Mouse (Mus musculus): ENCODE measurements around the gene Notch3.

GRCm38 (mm10) chr17:32099574-32099942 is 67.1 kb downstream of the Notch3 start:
- TF ChIP-seq GATA1 (IDR thresholded peaks at IDR 0.05; ENCODE audit: low read length), result no peak
- TF ChIP-seq TAL1 (IDR thresholded peaks at IDR 0.05; ENCODE audit: low read length), result no peak
